Mouse (Mus musculus) kidney, embryonic 14.5 days (tissue): ENCODE measurements around the gene Stx3. TPM values are rescaled to one million over a fixed set of nuclear protein-coding genes. Genes with fewer than 3 reads are reported as not detected.
A peak's percentile ranks its signal among the peaks of the same experiment; 100 is the strongest.

ENCODE experiments used
- ATAC-seq: fragments of 200-750 bp; cut with Nextera tagmentation; 2 replicates; pipeline ENCODE4 v1.8.0; 2017; ENCODE audit warnings: moderate number of reproducible peaks, mild to moderate bottlenecking, moderate TSS enrichment, moderate library complexity; ENCODE audit not compliant: low FRiP score, low TSS enrichment
- H3K27ac ChIP-seq: fragments of 300-500 bp; sonication (generic); 2 replicates; pipeline ENCODE4 v1.5.1; 2014; ENCODE audit warnings: low read depth, mild to moderate bottlenecking, low read length, moderate library complexity, mixed read lengths
- H3K27me3 ChIP-seq: fragments of 300-500 bp; sonication (generic); 2 replicates; pipeline ENCODE4 v1.6.1; 2014; ENCODE audit warnings: mild to moderate bottlenecking, low read length; ENCODE audit not compliant: control insufficient read depth, insufficient read depth
- H3K36me3 ChIP-seq: fragments of 300-500 bp; sonication (generic); 2 replicates; pipeline ENCODE4 v1.6.1; 2014; ENCODE audit warnings: low read length, mixed read lengths; ENCODE audit not compliant: control insufficient read depth, insufficient read depth
- H3K4me1 ChIP-seq: fragments of 300-500 bp; sonication (generic); 2 replicates; pipeline ENCODE4 v1.6.1; 2014; ENCODE audit warnings: low read length, mixed read lengths; ENCODE audit not compliant: control insufficient read depth, insufficient read depth
- H3K4me2 ChIP-seq: fragments of 300-500 bp; sonication (generic); replicated peaks from 2 replicates; pipeline ENCODE4 v1.6.1; 2014; ENCODE audit warnings: low read depth, mild to moderate bottlenecking, low read length
- H3K4me3 ChIP-seq: fragments of 300-500 bp; sonication (generic); 2 replicates; pipeline ENCODE4 v1.5.1; 2014; ENCODE audit warnings: mild to moderate bottlenecking, low read length
- H3K9ac ChIP-seq: fragments of 300-500 bp; sonication (generic); 2 replicates; pipeline ENCODE4 v1.6.1; 2014; ENCODE audit warnings: low read depth, mild to moderate bottlenecking, low read length, moderate library complexity
- H3K9me3 ChIP-seq: fragments of 300-500 bp; sonication (generic); 2 replicates; pipeline ENCODE4 v1.6.1; 2016; ENCODE audit warnings: low read length; ENCODE audit not compliant: control insufficient read depth
- WGBS: fragments of 180-500 bp; shearing (Covaris S2); extraction: QIAGEN DNeasy Blood & Tissue Kit; methylation state at CpG from one replicate; pipeline ENCODE4 v1.1.7; 2014; 5-methylcytosine and 5-hydroxymethylcytosine counted together
- polyA plus RNA-seq: library from polyadenylated mRNA; unstranded; fragments of >200 nt; fragmentation: Nextera tagmentation; extraction: Ambion mirVana; gene quantifications from 2 replicates; pipeline ENCODE4 v1.2.1, GENCODE M21; 2014

Stx3 gene
- polyA plus RNA-seq, 1 experiment from 2014 or later, result 20.9 TPM

- no peak overlapping the region for H3K4me3 ChIP-seq
- no peaks in the 10 kb centered on the region for H3K27me3 ChIP-seq
- peak; percentile 90 for ATAC-seq
- 32% methylated on average over 5 of the region's 5 CpGs for WGBS
- peaks cover 8% of the 10 kb centered on the region; the same call in 1 of the 2 replicates for H3K4me1 ChIP-seq
- no peaks in the 10 kb centered on the region for H3K36me3 ChIP-seq
- no peak overlapping the region for H3K27ac ChIP-seq
- no peaks in the 10 kb centered on the region for H3K9me3 ChIP-seq
- H3K9ac ChIP-seq, result no peak overlapping the region
- H3K4me2 ChIP-seq, result no peak overlapping the region
Observed at GRCm38 (mm10) chr19:11811688-11812365, 7.4 kb downstream of the Stx3 start.

- Histone ChIP-seq H3K9me3 (no peaks in the 10 kb centered on the region), H3K4me1 (peaks cover 8% of the 10 kb centered on the region; the same call in 1 of the 2 replicates), H3K36me3 (no peaks in the 10 kb centered on the region), H3K27me3 (no peaks in the 10 kb centered on the region), H3K9ac (no peak overlapping the region), H3K4me2 (no peak overlapping the region), H3K4me3 (no peak overlapping the region), H3K27ac (no peak overlapping the region)
- no peak for ATAC-seq
- 71% methylated on average over 1 of the region's 1 CpGs for WGBS
Observed at GRCm38 (mm10) chr19:11810856-11811255, 8.3 kb downstream of the Stx3 start.

DNA sequence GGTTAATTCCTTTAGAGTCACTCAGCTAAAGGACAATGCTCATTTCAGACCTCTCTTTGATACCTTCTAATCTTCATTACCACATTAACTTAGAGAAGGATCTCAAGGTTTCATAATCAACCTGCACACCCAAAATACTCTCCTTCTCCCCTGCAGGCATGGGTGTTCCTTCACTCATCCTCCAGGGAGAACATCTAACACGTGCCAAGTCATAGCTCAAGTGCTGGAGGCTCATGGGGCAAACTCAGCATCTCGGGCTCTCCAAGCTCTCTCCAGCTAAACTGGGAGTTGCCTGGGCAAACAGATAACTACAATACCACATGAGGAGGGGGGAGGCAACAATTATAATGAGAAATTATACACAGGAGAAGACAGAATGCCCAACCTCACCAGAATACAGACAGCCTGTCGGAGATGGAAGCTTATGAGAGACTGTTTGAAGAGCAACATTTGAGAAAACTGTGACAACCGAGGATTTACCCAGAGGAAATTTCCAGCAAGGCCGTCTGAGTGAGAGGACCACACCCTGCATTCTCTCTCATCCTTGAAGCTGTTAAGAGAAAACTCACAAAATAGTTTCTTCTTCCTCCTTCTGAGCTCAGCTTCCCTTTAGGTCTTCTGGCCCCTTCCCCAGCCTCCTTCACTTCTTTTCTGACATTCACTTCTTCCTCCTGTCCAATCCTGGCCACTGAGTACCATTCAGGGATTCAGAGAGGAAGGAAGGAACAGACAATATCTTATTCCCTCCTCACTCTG is 9.0 kb downstream of the Stx3 start:
- no peak overlapping the region for H3K4me3 ChIP-seq
- H3K4me2 ChIP-seq, result no peak overlapping the region
- H3K36me3 ChIP-seq, result no peaks in the 10 kb centered on the region
- peaks cover 8% of the 10 kb centered on the region; the same call in 1 of the 2 replicates for H3K4me1 ChIP-seq
- no peak overlapping the region for H3K9ac ChIP-seq
- H3K27me3 ChIP-seq, result no peaks in the 10 kb centered on the region
- no peak for ATAC-seq
- no peaks in the 10 kb centered on the region for H3K9me3 ChIP-seq
- 81% methylated on average over 5 of the region's 5 CpGs for WGBS
- no peak overlapping the region for H3K27ac ChIP-seq

DNA sequence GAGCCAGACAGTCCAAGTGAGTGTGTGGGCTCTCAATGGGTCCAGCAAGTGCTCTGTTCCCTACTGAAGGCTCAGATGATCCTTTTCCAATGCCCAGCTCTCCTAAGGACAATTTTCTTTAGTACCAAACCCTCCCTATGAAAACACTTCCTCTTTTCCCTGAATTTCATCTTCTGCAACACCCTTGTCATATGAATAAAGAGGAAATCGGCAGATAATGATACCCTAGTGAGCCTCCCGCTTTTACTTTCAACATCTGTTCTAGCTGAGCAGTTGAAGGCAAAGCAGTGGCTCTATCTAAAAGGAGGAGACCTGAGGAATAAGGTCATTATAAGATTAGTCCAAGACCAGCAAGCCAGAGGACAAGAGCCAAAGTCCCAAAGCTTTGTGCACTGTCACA is 10.8 kb downstream of the Stx3 start:
- ATAC-seq, result no peak
- Histone ChIP-seq H3K27me3 (no peaks in the 10 kb centered on the region), H3K4me1 (peaks cover 8% of the 10 kb centered on the region; the same call in 1 of the 2 replicates), H3K4me3 (no peak overlapping the region), H3K9me3 (no peaks in the 10 kb centered on the region), H3K9ac (no peak overlapping the region), H3K4me2 (no peak overlapping the region), H3K36me3 (no peaks in the 10 kb centered on the region), H3K27ac (no peak overlapping the region)
- 86% methylated on average over 2 of the region's 2 CpGs for WGBS

GRCm38 (mm10) chr19:11807822-11808221 is 11.4 kb downstream of the Stx3 start:
- no peak overlapping the region for H3K4me2 ChIP-seq
- no peaks in the 10 kb centered on the region for H3K36me3 ChIP-seq
- no peaks in the 10 kb centered on the region for H3K9me3 ChIP-seq
- ATAC-seq, result no peak
- no peaks in the 10 kb centered on the region for H3K27me3 ChIP-seq
- 84% methylated on average over 6 of the region's 6 CpGs for WGBS
- H3K9ac ChIP-seq, result no peak overlapping the region
- no peak overlapping the region for H3K27ac ChIP-seq
- H3K4me3 ChIP-seq, result no peak overlapping the region
- peaks cover 3% of the 10 kb centered on the region; the same call in 1 of the 2 replicates for H3K4me1 ChIP-seq

DNA sequence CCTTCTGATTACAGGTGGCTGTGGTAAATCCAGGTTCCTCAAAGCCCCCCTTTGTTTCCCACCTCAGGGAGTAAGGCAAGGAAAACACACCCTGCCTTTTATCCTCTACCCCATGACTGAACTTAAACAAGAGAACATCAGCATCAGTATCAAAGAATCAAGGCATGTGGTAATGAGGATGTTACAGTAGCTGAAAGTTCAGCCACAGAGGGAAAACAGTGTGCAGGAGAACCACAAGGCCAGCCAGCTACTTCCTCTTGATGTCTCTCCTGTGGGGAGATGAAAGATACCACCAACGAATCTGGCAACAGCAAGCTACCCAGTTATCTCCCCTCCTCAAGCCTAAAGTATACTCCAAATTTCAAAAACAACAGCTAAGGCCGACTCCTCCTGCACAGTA is 12.0 kb downstream of the Stx3 start:
- 62% methylated on average over 2 of the region's 2 CpGs for WGBS
- Histone ChIP-seq H3K27me3 (no peaks in the 10 kb centered on the region), H3K4me1 (peaks cover 3% of the 10 kb centered on the region; the same call in 1 of the 2 replicates), H3K36me3 (no peaks in the 10 kb centered on the region), H3K4me2 (no peak overlapping the region), H3K4me3 (no peak overlapping the region), H3K9ac (no peak overlapping the region), H3K9me3 (no peaks in the 10 kb centered on the region), H3K27ac (no peak overlapping the region)
- ATAC-seq, result no peak

DNA sequence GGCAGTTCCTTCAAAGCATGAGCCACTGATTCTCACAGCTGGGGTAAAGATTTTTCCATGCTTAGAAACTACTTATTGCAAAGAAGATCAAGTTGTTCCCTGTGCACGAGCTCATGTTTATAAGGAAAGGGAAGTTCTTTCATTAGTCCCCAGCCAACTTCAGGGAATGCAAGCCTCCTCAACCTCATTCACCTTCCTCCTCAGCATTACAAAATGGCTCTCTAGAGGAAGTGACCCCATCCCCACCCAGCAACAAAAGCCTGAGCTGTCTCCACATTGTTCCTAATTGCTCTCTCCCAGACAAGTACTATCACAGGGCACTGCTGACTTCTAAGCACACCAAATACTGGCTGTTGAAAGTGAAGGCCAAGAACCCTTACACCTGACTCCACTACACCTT is 14.8 kb downstream of the Stx3 start:
- WGBS, result 50% methylated on average over 1 of the region's 1 CpGs
- ATAC-seq, result no peak
- H3K36me3 ChIP-seq, result no peaks in the 10 kb centered on the region

GRCm38 (mm10) chr19:11800531-11801315 is 18.5 kb downstream of the Stx3 start:
- Histone ChIP-seq H3K27ac (no peak overlapping the region), H3K36me3 (no peaks in the 10 kb centered on the region), H3K4me3 (no peak overlapping the region), H3K27me3 (no peaks in the 10 kb centered on the region), H3K4me2 (no peak overlapping the region), H3K9ac (no peak overlapping the region), H3K4me1 (no peaks in the 10 kb centered on the region), H3K9me3 (no peaks in the 10 kb centered on the region)
- ATAC-seq, result no peak
- WGBS, result 81% methylated on average over 8 of the region's 8 CpGs

More for the DNA sequence above, 14.8 kb downstream of the Stx3 start:
- Histone ChIP-seq H3K4me1 (no peaks in the 10 kb centered on the region), H3K4me3 (no peak overlapping the region), H3K9me3 (no peaks in the 10 kb centered on the region), H3K9ac (no peak overlapping the region), H3K4me2 (no peak overlapping the region), H3K27ac (no peak overlapping the region), H3K27me3 (no peaks in the 10 kb centered on the region)
